Mouse (Mus musculus) urinary bladder, postnatal 14 days (tissue): ENCODE data around the gene Dab1.

Experiments
- DNase-seq: peaks from one replicate; pipeline ENCODE4 v3.0.0; 2021; ENCODE audit warnings: low spot score

Dab1 gene

GRCm38 (mm10) chr4:104746500-104746899, 1127.3 kb downstream of the Dab1 start:
- no peak for DNase-seq

GRCm38 (mm10) chr4:104754090-104754489, 1134.9 kb downstream of the Dab1 start:
- no peak for DNase-seq

- no peak for DNase-seq
Measured at GRCm38 (mm10) chr4:104760878-104761624, 1141.9 kb downstream of the Dab1 start.

- no peak for DNase-seq
Measured at GRCm38 (mm10) chr4:104766065-104766464, 1146.9 kb downstream of the Dab1 start, which contains the start of gene C8b. TSS of gene C8b (plus strand) at chr4:104766317.

GRCm38 (mm10) chr4:104768190-104768589, 1149.0 kb downstream of the Dab1 start:
- DNase-seq, result no peak

GRCm38 (mm10) chr4:104769602-104770001, 1150.4 kb downstream of the Dab1 start:
- DNase-seq, result no peak

- no peak for DNase-seq
Measured at GRCm38 (mm10) chr4:104770331-104770730, 1151.2 kb downstream of the Dab1 start.

GRCm38 (mm10) chr4:104775601-104776000, 1156.4 kb downstream of the Dab1 start:
- DNase-seq, result no peak

GRCm38 (mm10) chr4:104779460-104779859, 1160.3 kb downstream of the Dab1 start:
- DNase-seq, result no peak

GRCm38 (mm10) chr4:104781441-104781840, 1162.3 kb downstream of the Dab1 start:
- no peak for DNase-seq

GRCm38 (mm10) chr4:104782346-104782745, 1163.2 kb downstream of the Dab1 start:
- DNase-seq, result no peak

GRCm38 (mm10) chr4:104792111-104792510, 1173.0 kb downstream of the Dab1 start:
- no peak for DNase-seq
